Mouse (Mus musculus) ES-E14 (cell line): ENCODE data around the gene Mapkapk3.

Experiments used
- CHD2 ChIP-seq: IDR thresholded peaks from 2 replicates; pipeline ENCODE4 v1.6.1; 2014; ENCODE audit warnings: mild to moderate bottlenecking, low read depth, low read length, inconsistent platforms
- HCFC1 ChIP-seq: IDR thresholded peaks from 2 replicates; pipeline ENCODE4 v1.6.1; 2012; ENCODE audit warnings: low read length, inconsistent platforms, borderline replicate concordance; ENCODE audit not compliant: insufficient read depth
- ZNF384 ChIP-seq: IDR thresholded peaks from 2 replicates; pipeline ENCODE4 v1.6.1; 2012; ENCODE audit warnings: low read depth, low read length, inconsistent platforms

- no peak for TF ChIP-seq CHD2
- TF ChIP-seq HCFC1 = no peak
- TF ChIP-seq ZNF384 = no peak
Observed at GRCm38 (mm10) chr9:107300224-107300973, 10.7 kb upstream of the Mapkapk3 start.
